Mouse (Mus musculus): ENCODE data around the gene Scarb1. TPM values are rescaled to one million over a fixed set of nuclear protein-coding genes. Genes with fewer than 3 reads are reported as not detected.

Scarb1 gene
- polyA plus RNA-seq, 1 experiment from 2014 or later = 105 TPM

DNA sequence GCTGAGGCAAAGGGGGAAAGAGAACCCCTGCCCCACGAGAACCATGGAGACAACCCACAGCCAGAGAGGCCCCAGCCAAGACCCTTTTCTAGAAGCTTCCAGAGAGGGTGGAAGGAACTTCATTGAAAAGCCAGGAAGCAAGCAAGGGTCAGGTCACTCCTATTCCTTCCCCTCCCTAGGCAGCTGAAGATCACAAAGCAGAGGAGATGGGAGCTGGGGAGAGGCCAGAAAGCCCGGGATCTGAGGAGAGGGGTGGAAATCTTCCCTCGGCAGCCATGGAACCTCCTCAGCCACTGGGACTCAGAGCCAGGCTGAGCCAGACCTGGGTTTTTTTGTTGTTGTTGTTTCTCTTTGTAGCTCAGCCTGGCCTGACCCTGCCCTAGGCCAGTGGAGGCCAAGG is 9.8 kb downstream of the Scarb1 start:
- WGBS (ENCODE audit: insufficient replicate concordance) = 35% methylated on average over 3 of the region's 3 CpGs
- peak overlapping the region; percentile 53 for H3K4me2 ChIP-seq (ENCODE audit: low read depth, low read length)
- H3K4me1 ChIP-seq (ENCODE audit: insufficient read depth) = peaks cover 33% of the 10 kb centered on the region
- H3K27ac ChIP-seq (ENCODE audit: low read depth) = peak overlapping the region; percentile 93
- DNase-seq = no peak
- no peak for TF ChIP-seq CTCF (IDR thresholded peaks at IDR 0.05; ENCODE audit: low read depth)
- TF ChIP-seq EP300 (IDR thresholded peaks at IDR 0.05; ENCODE audit: low read depth) = no peak
- H3K4me3 ChIP-seq (ENCODE audit: low read depth, low read length) = no peak overlapping the region
- ATAC-seq = no peak
- 0 out of 2 replicates have a peak, but pooled peaks cover 6% of the 10 kb centered on the region for H3K36me3 ChIP-seq (replicated peaks; ENCODE audit: insufficient read depth, low read length)
- no peaks in the 10 kb centered on the region for H3K9me3 ChIP-seq (ENCODE audit: low read length)
- peak overlapping the region; percentile 59; the same call in 1 of the 2 replicates for H3K9ac ChIP-seq (replicated peaks)
- H3K27me3 ChIP-seq (ENCODE audit: insufficient read depth, low read length) = no peaks in the 10 kb centered on the region

DNA sequence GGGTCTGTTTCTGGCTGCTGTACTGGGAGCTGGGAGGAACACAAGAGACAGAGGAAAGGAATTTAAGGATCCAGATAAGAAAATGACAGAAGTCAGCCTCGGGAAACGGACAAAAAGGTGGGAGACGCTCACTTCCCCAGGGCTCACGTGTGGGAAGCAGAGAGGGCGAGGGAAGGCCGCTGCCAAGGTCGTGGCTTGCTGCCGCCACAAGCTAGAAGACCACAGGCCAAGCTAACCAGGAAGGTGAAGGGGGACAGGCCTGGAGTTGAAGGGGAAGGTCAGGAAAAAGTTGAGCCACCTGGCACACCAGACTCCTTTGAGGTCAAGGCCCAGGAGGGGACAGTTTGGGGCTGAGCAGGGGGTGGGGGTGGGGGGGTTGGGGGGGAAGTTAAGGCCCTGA is 10.2 kb downstream of the Scarb1 start:
- ATAC-seq (peak; percentile 18), DNase-seq (no peak)
- Histone ChIP-seq H3K4me1 (ENCODE audit: insufficient read depth) (peaks cover 35% of the 10 kb centered on the region), H3K9ac (replicated peaks) (peak overlapping the region; percentile 59), H3K36me3 (replicated peaks; ENCODE audit: insufficient read depth, low read length) (peaks cover 8% of the 10 kb centered on the region; the same call in 1 of the 2 replicates), H3K27me3 (ENCODE audit: insufficient read depth, low read length) (no peaks in the 10 kb centered on the region), H3K4me2 (ENCODE audit: low read depth, low read length) (peak overlapping the region; percentile 53), H3K27ac (ENCODE audit: low read depth) (peak overlapping the region; percentile 93), H3K9me3 (ENCODE audit: low read length) (no peaks in the 10 kb centered on the region), H3K4me3 (ENCODE audit: low read depth, low read length) (no peak overlapping the region)
- TF ChIP-seq CTCF (IDR thresholded peaks at IDR 0.05; ENCODE audit: low read depth) = no peak
- TF ChIP-seq EP300 (IDR thresholded peaks at IDR 0.05; ENCODE audit: low read depth) = no peak
- 41% methylated on average over 8 of the region's 8 CpGs for WGBS (ENCODE audit: insufficient replicate concordance)

GRCm38 (mm10) chr5:125330191-125330590 is 10.7 kb downstream of the Scarb1 start:
- Histone ChIP-seq H3K27me3 (ENCODE audit: insufficient read depth, low read length) (no peaks in the 10 kb centered on the region), H3K27ac (ENCODE audit: low read depth) (peak overlapping the region; percentile 93), H3K9ac (replicated peaks) (peak overlapping the region; percentile 59), H3K4me2 (ENCODE audit: low read depth, low read length) (peak overlapping the region; percentile 4; the same call in 1 of the 2 replicates), H3K4me1 (ENCODE audit: insufficient read depth) (peaks cover 36% of the 10 kb centered on the region), H3K9me3 (ENCODE audit: low read length) (no peaks in the 10 kb centered on the region), H3K36me3 (replicated peaks; ENCODE audit: insufficient read depth, low read length) (peaks cover 12% of the 10 kb centered on the region; the same call in 1 of the 2 replicates), H3K4me3 (ENCODE audit: low read depth, low read length) (no peak overlapping the region)
- 71% methylated on average over 9 of the region's 9 CpGs for WGBS (ENCODE audit: insufficient replicate concordance)
- ATAC-seq (peak; percentile 81), DNase-seq (peak; percentile 63)
- peak; percentile 81 for TF ChIP-seq EP300 (IDR thresholded peaks at IDR 0.05; ENCODE audit: low read depth)
- TF ChIP-seq CTCF (IDR thresholded peaks at IDR 0.05; ENCODE audit: low read depth) = no peak

- H3K9ac ChIP-seq (replicated peaks) = no peak overlapping the region
- no peaks in the 10 kb centered on the region for H3K27me3 ChIP-seq (ENCODE audit: insufficient read depth, low read length)
- H3K36me3 ChIP-seq (replicated peaks; ENCODE audit: insufficient read depth, low read length) = peaks cover 9% of the 10 kb centered on the region; the same call in 1 of the 2 replicates
- no peak overlapping the region for H3K4me3 ChIP-seq (ENCODE audit: low read depth, low read length)
- no peak overlapping the region for H3K27ac ChIP-seq (ENCODE audit: low read depth)
- no peak for TF ChIP-seq EP300 (IDR thresholded peaks at IDR 0.05; ENCODE audit: low read depth)
- no peak for TF ChIP-seq CTCF (IDR thresholded peaks at IDR 0.05; ENCODE audit: low read depth)
- DNase-seq = no peak
- H3K4me2 ChIP-seq (ENCODE audit: low read depth, low read length) = no peak overlapping the region
- 75% methylated on average over 18 of the region's 18 CpGs for WGBS (ENCODE audit: insufficient replicate concordance)
- ATAC-seq = no peak
- no peaks in the 10 kb centered on the region for H3K9me3 ChIP-seq (ENCODE audit: low read length)
- peaks cover 39% of the 10 kb centered on the region for H3K4me1 ChIP-seq (ENCODE audit: insufficient read depth)
These were observed 13.1 kb downstream of the Scarb1 start for GRCm38 (mm10) chr5:125327596-125328385.

DNA sequence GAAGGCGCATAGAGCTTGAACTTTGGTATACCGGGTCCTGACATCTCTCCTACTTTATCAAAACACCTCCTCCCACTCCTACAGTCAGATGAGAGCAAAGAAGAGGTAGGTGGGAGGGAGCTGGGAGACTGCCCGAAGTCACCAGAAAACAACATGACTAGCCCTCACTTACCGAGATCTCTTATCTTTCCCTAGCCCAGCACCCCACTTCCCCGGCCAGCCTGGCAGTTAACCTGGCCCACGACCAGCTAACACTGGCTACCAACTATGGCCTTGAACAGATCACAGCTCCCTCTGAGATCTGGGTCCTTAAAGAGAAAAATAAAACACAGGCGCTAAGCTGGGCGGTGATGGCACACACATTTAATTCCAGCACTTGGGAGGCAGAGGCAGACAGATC is 14.5 kb downstream of the Scarb1 start:
- H3K27me3 ChIP-seq (ENCODE audit: insufficient read depth, low read length) = no peaks in the 10 kb centered on the region
- H3K9me3 ChIP-seq (ENCODE audit: low read length) = no peaks in the 10 kb centered on the region
- DNase-seq (no peak), ATAC-seq (no peak)
- TF ChIP-seq CTCF (IDR thresholded peaks at IDR 0.05; ENCODE audit: low read depth) (no peak), EP300 (IDR thresholded peaks at IDR 0.05; ENCODE audit: low read depth) (no peak)
- no peak overlapping the region for H3K4me3 ChIP-seq (ENCODE audit: low read depth, low read length)
- H3K4me1 ChIP-seq (ENCODE audit: insufficient read depth) = peaks cover 27% of the 10 kb centered on the region
- H3K9ac ChIP-seq (replicated peaks) = no peak overlapping the region
- H3K4me2 ChIP-seq (ENCODE audit: low read depth, low read length) = peak overlapping the region; percentile 51
- WGBS (ENCODE audit: insufficient replicate concordance) = 61% methylated on average over 8 of the region's 8 CpGs
- peaks cover 9% of the 10 kb centered on the region; the same call in 1 of the 2 replicates for H3K36me3 ChIP-seq (replicated peaks; ENCODE audit: insufficient read depth, low read length)
- H3K27ac ChIP-seq (ENCODE audit: low read depth) = peak overlapping the region; percentile 82

DNA sequence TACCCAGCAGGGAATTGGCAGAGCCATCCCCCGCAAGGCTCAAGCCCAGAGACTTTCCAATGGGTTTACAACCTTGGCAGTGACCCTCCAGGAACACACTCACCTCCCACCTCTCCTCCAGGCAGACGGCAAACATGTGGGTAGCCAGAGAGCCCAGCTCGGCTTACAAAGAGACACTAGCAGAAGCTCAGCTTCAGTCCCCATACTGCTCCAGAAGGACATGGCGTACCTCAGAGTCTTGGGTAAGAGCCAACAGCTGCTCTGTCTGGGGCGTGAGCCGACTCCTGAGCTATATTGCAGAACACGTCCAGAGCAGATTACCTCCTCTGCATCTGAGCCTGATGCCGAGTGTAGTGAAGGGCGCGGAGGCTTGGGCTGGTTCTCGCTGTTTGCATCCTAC is 15.0 kb downstream of the Scarb1 start:
- no peaks in the 10 kb centered on the region for H3K9me3 ChIP-seq (ENCODE audit: low read length)
- WGBS (ENCODE audit: insufficient replicate concordance) = 73% methylated on average over 11 of the region's 11 CpGs
- H3K4me3 ChIP-seq (ENCODE audit: low read depth, low read length) = no peak overlapping the region
- H3K4me1 ChIP-seq (ENCODE audit: insufficient read depth) = peaks cover 23% of the 10 kb centered on the region
- DNase-seq = no peak
- peak overlapping the region; percentile 82 for H3K27ac ChIP-seq (ENCODE audit: low read depth)
- peak overlapping the region; percentile 51 for H3K4me2 ChIP-seq (ENCODE audit: low read depth, low read length)
- H3K27me3 ChIP-seq (ENCODE audit: insufficient read depth, low read length) = no peaks in the 10 kb centered on the region
- H3K9ac ChIP-seq (replicated peaks) = 0 out of 2 replicates have a peak overlapping the region, but pooled peaks have one; percentile 12
- no peak for TF ChIP-seq CTCF (IDR thresholded peaks at IDR 0.05; ENCODE audit: low read depth)
- TF ChIP-seq EP300 (IDR thresholded peaks at IDR 0.05; ENCODE audit: low read depth) = no peak
- H3K36me3 ChIP-seq (replicated peaks; ENCODE audit: insufficient read depth, low read length) = peaks cover 9% of the 10 kb centered on the region; the same call in 1 of the 2 replicates
- no peak for ATAC-seq
